Mouse (Mus musculus) liver, adult 2 months (tissue): ENCODE data around the gene Nacad. TPM values are rescaled to one million over a fixed set of nuclear protein-coding genes. Genes with fewer than 3 reads are reported as not detected.

ENCODE experiments used
- DNase-seq: peaks from one replicate; pipeline ENCODE4 v3.0.0-alpha.2; 2011; ENCODE audit warnings: low read depth, low spot score; ENCODE audit errors: extremely low read depth
- H3K27ac ChIP-seq: fragments of 200-500 bp; replicated peaks from 2 replicates; pipeline ENCODE4 v1.5.1; 2012; ENCODE audit warnings: low read depth, mild to moderate bottlenecking, control low read depth, inconsistent platforms, low read length; ENCODE audit not compliant: insufficient read depth
- H3K27me3 ChIP-seq: fragments of 200-500 bp; 2 replicates; pipeline ENCODE4 v1.6.1; 2012; ENCODE audit warnings: mild to moderate bottlenecking, moderate library complexity, low read length, inconsistent platforms; ENCODE audit not compliant: control insufficient read depth, insufficient read depth
- H3K36me3 ChIP-seq: fragments of 200-500 bp; 2 replicates; pipeline ENCODE4 v1.6.1; 2012; ENCODE audit warnings: low read length, inconsistent platforms; ENCODE audit not compliant: control insufficient read depth, insufficient read depth
- H3K4me1 ChIP-seq: fragments of 200-500 bp; 2 replicates; pipeline ENCODE4 v1.6.1; 2011; ENCODE audit warnings: low read length; ENCODE audit not compliant: control insufficient read depth, insufficient read depth
- H3K4me3 ChIP-seq: fragments of 200-500 bp; 2 replicates; pipeline ENCODE4 v1.5.1; 2011; ENCODE audit warnings: low read depth, mild to moderate bottlenecking, control low read depth, low read length, moderate library complexity; ENCODE audit not compliant: insufficient read depth
- H3K79me2 ChIP-seq: fragments of 200-500 bp; 2 replicates; pipeline ENCODE4 v1.6.1; 2012; ENCODE audit warnings: inconsistent platforms, mild to moderate bottlenecking, low read length, moderate library complexity; ENCODE audit not compliant: control insufficient read depth, insufficient read depth
- H3K9ac ChIP-seq: fragments of 200-500 bp; 2 replicates; pipeline ENCODE4 v1.6.1; 2012; ENCODE audit warnings: low read depth, mild to moderate bottlenecking, control low read depth, inconsistent platforms, low read length
- CTCF ChIP-seq: fragments of 200-500 bp; IDR thresholded peaks from 2 replicates; pipeline ENCODE4 v1.5.1; 2011; ENCODE audit warnings: low read depth, low read length, control low read depth
- POLR2A ChIP-seq: fragments of 200-500 bp; IDR thresholded peaks from 2 replicates; pipeline ENCODE4 v1.6.1; 2011; ENCODE audit warnings: low read length, control low read depth; ENCODE audit not compliant: insufficient read depth; ENCODE audit errors: extremely low read depth
- WGBS: fragments of 180-500 bp; shearing (Covaris S2); methylation state at CpG from one replicate; pipeline ENCODE4 v1.1.7; 2018; 5-methylcytosine and 5-hydroxymethylcytosine counted together
- polyA plus RNA-seq: library from polyadenylated mRNA; depleted of rRNA; stranded (reverse); fragments of >200 nt; gene quantifications from 2 replicates; pipeline ENCODE4 v1.2.3, GENCODE M21; 2012
- total RNA-seq: library from RNA; depleted of rRNA; stranded (reverse); fragments of >200 nt; gene quantifications from 2 replicates; pipeline ENCODE4 v1.2.3, GENCODE M21; 2014

Gene Nacad
- total and polyA plus RNA-seq, 2 experiments: under 0.01 to 0.02 TPM

DNA sequence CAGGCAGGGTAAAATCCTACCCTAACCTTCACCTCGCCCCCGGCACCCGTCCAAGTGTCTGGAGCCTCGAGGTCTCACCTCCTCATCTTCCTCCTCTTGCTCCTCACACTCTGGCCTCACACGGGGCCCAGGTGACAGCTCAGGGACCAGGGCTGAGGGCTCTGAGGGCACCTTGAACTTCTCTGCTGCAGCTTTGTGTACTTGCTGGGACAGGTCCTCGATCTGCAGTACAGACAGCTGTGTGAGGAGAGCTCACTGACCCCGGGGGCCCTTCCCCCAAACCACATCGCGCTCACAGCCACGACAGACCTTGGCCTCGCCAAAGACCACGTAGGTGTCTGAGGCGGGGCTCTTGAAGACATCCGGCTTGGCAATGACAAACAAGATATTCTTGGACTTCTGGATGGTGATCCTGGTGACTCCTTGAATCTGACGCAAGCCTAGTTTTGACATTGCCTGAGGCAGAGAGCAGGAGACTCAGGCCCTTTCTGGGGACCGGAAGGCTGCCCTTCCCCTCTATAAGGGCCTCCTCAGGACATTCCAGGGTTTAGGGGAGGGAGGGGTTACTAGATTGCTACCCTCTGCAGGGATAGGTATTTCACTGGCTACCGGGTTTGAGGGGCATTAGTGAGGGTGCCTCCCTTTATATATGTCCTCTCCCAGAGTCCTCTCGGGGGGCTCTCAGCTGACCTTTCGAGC is 7.5 kb downstream of the Nacad start:
- H3K4me1 ChIP-seq: no peaks in the 10 kb centered on the region

DNA sequence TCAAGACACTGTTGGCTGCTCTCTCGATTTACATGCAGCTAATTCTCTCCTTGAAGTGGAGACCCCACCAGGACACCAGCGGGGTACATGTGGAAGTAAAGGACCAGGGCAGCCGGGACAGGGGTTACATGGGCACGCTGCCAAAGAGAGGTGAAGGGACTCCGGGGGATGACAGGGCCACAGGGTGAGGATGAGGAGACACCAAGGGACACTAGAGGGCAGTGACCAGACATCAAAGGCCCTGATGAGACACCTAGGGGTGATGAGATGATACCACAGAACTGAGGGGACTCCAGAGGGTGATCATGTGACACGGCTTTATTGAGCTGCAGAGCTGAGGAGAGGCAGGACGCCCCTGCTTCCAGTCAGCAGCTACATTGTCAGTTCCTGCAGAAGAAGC is 8.3 kb downstream of the Nacad start:
- no peaks in the 10 kb centered on the region for H3K4me1 ChIP-seq
- TF ChIP-seq POLR2A (no peak), CTCF (no peak)
- H3K4me3 ChIP-seq: no peak overlapping the region
- 78% methylated on average over 7 of the region's 7 CpGs for WGBS
- H3K27me3 ChIP-seq: no peaks in the 10 kb centered on the region
- H3K27ac ChIP-seq: no peak overlapping the region
- peaks cover 6% of the 10 kb centered on the region; the same call in 1 of the 2 replicates for H3K36me3 ChIP-seq
- H3K9ac ChIP-seq: no peak overlapping the region
- H3K79me2 ChIP-seq: no peaks in the 10 kb centered on the region
- DNase-seq: no peak

More for the DNA sequence above, 7.5 kb downstream of the Nacad start:
- Histone ChIP-seq H3K4me3 (no peak overlapping the region), H3K27ac (no peak overlapping the region), H3K36me3 (peaks cover 6% of the 10 kb centered on the region; the same call in 1 of the 2 replicates), H3K9ac (no peak overlapping the region), H3K79me2 (no peaks in the 10 kb centered on the region), H3K27me3 (no peaks in the 10 kb centered on the region)
- DNase-seq: no peak
- TF ChIP-seq POLR2A: no peak
- TF ChIP-seq CTCF: no peak
- WGBS: 76% methylated on average over 19 of the region's 19 CpGs

DNA sequence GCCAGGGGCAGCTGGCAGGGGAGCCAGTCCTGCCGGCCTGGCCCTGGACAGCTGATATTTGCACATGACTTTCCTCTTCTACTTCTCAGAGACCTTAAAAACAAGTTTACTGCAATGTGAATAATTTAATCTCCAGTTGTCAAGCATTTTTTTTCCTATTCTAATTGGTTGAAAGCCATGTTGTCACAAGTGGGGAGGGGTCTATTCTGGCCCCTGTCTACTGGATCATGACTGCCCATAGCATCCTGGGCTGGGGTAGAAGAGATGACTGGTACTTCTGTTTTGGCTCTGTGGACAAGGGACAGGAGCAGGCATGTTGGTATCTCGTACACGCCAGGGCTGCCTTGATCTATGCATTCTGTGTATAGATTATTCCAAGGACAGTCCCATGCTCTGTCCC is 9.2 kb downstream of the Nacad start:
- no peak overlapping the region for H3K9ac ChIP-seq
- 82% methylated on average over 3 of the region's 3 CpGs for WGBS
- no peak for DNase-seq
- H3K36me3 ChIP-seq: peaks cover 12% of the 10 kb centered on the region; the same call in 1 of the 2 replicates
- H3K27me3 ChIP-seq: no peaks in the 10 kb centered on the region
- H3K79me2 ChIP-seq: no peaks in the 10 kb centered on the region
- no peaks in the 10 kb centered on the region for H3K4me1 ChIP-seq
- TF ChIP-seq POLR2A (no peak), CTCF (no peak)
- H3K4me3 ChIP-seq: no peak overlapping the region
- no peak overlapping the region for H3K27ac ChIP-seq

DNA sequence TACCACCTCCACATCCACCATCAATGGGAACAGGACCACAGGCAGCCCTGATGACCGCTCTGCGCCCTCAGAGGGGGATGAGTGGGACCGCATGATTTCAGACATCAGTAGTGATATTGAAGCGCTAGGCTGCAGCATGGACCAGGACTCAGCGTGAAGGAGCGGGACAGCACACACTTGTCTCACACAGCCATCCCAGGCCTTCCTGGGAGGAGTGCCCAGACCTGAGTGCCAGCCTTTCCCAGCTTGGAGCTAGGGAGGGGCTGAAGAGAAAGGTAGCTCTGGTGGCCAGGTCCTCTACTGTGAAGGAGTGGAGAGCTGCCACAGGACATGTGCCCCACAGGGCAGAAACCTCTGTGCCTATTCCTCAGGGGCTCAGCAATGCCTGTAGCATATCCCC is 9.6 kb downstream of the Nacad start:
- Histone ChIP-seq H3K27ac (no peak overlapping the region), H3K9ac (no peak overlapping the region), H3K27me3 (no peaks in the 10 kb centered on the region), H3K4me3 (no peak overlapping the region), H3K4me1 (no peaks in the 10 kb centered on the region), H3K36me3 (peaks cover 14% of the 10 kb centered on the region; the same call in 1 of the 2 replicates), H3K79me2 (no peaks in the 10 kb centered on the region)
- TF ChIP-seq CTCF (no peak), POLR2A (no peak)
- WGBS: 98% methylated on average over 6 of the region's 6 CpGs
- DNase-seq: no peak

DNA sequence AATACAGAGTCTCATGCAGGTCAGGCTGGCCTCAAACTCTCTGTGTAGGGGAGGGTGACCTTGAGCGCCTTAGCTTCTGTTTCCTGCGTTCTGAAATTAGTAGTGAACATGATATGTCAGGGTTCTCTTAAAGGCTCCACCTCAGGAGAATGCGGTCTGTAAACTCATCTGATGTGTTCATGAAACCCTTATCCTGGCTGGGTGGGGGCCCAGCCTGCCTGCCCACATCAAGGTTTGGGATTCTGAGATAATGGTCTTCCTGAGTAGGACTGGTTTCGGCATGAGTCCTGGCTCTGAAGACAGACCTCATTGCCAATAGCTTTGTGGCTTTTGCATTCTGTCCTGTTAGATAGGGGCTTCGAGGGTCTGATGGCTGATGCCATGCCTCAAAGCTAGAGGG is 10.5 kb downstream of the Nacad start:
- no peaks in the 10 kb centered on the region for H3K4me1 ChIP-seq
- no peak for DNase-seq
- H3K9ac ChIP-seq: no peak overlapping the region
- no peaks in the 10 kb centered on the region for H3K27me3 ChIP-seq
- no peaks in the 10 kb centered on the region for H3K79me2 ChIP-seq
- 88% methylated on average over 5 of the region's 5 CpGs for WGBS
- no peak overlapping the region for H3K4me3 ChIP-seq
- TF ChIP-seq CTCF: no peak
- H3K36me3 ChIP-seq: peaks cover 16% of the 10 kb centered on the region; the same call in 1 of the 2 replicates
- no peak overlapping the region for H3K27ac ChIP-seq

DNA sequence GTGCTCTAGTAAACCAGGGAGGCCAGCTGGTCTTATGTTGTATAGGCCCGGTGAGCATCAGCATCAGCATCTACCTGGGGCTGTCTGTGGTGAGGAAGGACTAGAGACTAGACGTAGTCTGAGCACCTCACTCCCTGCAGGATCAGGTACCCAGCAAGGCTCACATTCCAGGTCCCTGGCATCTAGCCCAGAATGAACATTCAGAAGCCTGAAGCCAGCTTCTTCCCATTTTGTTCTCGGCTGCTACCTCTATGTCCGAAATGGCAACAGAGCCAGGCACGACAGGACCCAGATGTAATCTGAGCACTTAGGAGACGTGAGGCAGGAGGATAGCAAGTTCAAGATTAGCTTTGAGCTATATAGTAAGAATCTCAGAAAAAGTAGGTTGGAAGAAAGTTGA is 11.0 kb downstream of the Nacad start:
- H3K4me1 ChIP-seq: no peaks in the 10 kb centered on the region

More for the DNA sequence above, 11.0 kb downstream of the Nacad start:
- no peak for DNase-seq
- Histone ChIP-seq H3K79me2 (no peaks in the 10 kb centered on the region), H3K9ac (no peak overlapping the region), H3K36me3 (peaks cover 16% of the 10 kb centered on the region; the same call in 1 of the 2 replicates), H3K4me3 (no peak overlapping the region), H3K27ac (no peak overlapping the region), H3K27me3 (no peaks in the 10 kb centered on the region)
- no peak for TF ChIP-seq CTCF
- TF ChIP-seq POLR2A: no peak
- WGBS: 89% methylated on average over 6 of the region's 6 CpGs
